Mouse (Mus musculus) heart, adult 10 weeks (tissue): ENCODE results near the gene Fdps. TPM values are rescaled to one million over a fixed set of nuclear protein-coding genes. Genes with fewer than 3 reads are reported as not detected.

Source experiments
- polyA plus RNA-seq: library from polyadenylated mRNA; stranded (reverse); fragments of 350-450 nt; fragmentation: Illumina TruSeq; extraction: RNeasy Lipid Tissue Mini Kit (QIAGEN cat#74804); gene quantifications from one replicate; pipeline ENCODE4 v1.2.3, GENCODE M21; 2014; ENCODE audit warnings: low read depth, low replicate concordance

Fdps gene
- polyA plus RNA-seq: 25.7 TPM

GRCm38 (mm10) chr3:89101812-89102494 is at the start of gene Fdps:
Fdps (minus strand) TSS chr3:89101959.

GRCm38 (mm10) chr3:89135958-89136357 is 34.2 kb upstream of the Fdps start, which contains the start of gene Pklr:
Pklr (plus strand) TSS chr3:89136142.

GRCm38 (mm10) chr3:89100811-89101210 is 948 bp downstream of the Fdps start, which contains the start of gene Gm43738:
Gm43738 (minus strand) TSS chr3:89101099.

GRCm38 (mm10) chr3:89093175-89093574 is 8.6 kb downstream of the Fdps start, which contains the start of gene Rusc1:
Rusc1 (minus strand) TSS chr3:89093311.

Other genes starting within 250 kb of the Fdps start
- gene Msto1, start 188.0 kb downstream of the Fdps start, polyA plus RNA-seq: 15.1 TPM
- gene Ash1l, start 151.3 kb downstream of the Fdps start, polyA plus RNA-seq: 20.1 TPM
- gene Dap3, start 150.8 kb downstream of the Fdps start, polyA plus RNA-seq: 169 TPM
- gene Rusc1, start 8.6 kb downstream of the Fdps start, polyA plus RNA-seq: 32.7 TPM
- not detected for gene Gm43738, start 860 bp downstream of the Fdps start, polyA plus RNA-seq
- gene Pklr, start 34.2 kb upstream of the Fdps start, polyA plus RNA-seq: not detected
- 0.73 TPM for gene Hcn3, start 58.2 kb upstream of the Fdps start, polyA plus RNA-seq
- gene Clk2, start 62.8 kb upstream of the Fdps start, polyA plus RNA-seq: 30.6 TPM
- 52.7 TPM for gene Scamp3, start 75.5 kb upstream of the Fdps start, polyA plus RNA-seq
- 5.2 TPM for gene Fam189b, start 81.2 kb upstream of the Fdps start, polyA plus RNA-seq
- gene Gba, start 101.0 kb upstream of the Fdps start, polyA plus RNA-seq: 17.9 TPM
- 12.0 TPM for gene Thbs3, start 113.2 kb upstream of the Fdps start, polyA plus RNA-seq
- 78.4 TPM for gene Mtx1, start 125.1 kb upstream of the Fdps start, polyA plus RNA-seq
- gene Muc1, start 127.1 kb upstream of the Fdps start, polyA plus RNA-seq: 0.18 TPM
- 57.1 TPM for gene Krtcap2, start 144.0 kb upstream of the Fdps start, polyA plus RNA-seq
- 1.0 TPM for gene Trim46, start 144.3 kb upstream of the Fdps start, polyA plus RNA-seq
- gene Dpm3, start 157.4 kb upstream of the Fdps start, polyA plus RNA-seq: 48.2 TPM
- 42.9 TPM for gene Slc50a1, start 168.6 kb upstream of the Fdps start, polyA plus RNA-seq
- gene Efna1, start 179.2 kb upstream of the Fdps start, polyA plus RNA-seq: 33.4 TPM
- not detected for gene Efna3, start 221.0 kb upstream of the Fdps start, polyA plus RNA-seq
- 0.37 TPM for gene Efna4, start 236.1 kb upstream of the Fdps start, polyA plus RNA-seq
- 92.6 TPM for gene Adam15, start 248.0 kb upstream of the Fdps start, polyA plus RNA-seq